Mouse (Mus musculus) frontal cortex, postnatal 14 days (tissue): ENCODE results near the gene Ror2.
"Not testable (repeated sequence)": the region's sequence is repeated elsewhere in the genome, so short reads cannot be mapped to it uniquely, and the experiment has no call there.

Experiments
- DNase-seq, 2 experiments: peaks; one replicate each; pipeline ENCODE4 v3.0.0; 2022; ENCODE audit warnings: low spot score in 2 of 2

Gene Ror2

GRCm38 (mm10) chr13:53285756-53286361, at the start of gene Ror2:
Gene Ror2, minus strand, starts transcription at chr13:53286124.
- no peak for DNase-seq

- no peak for DNase-seq
Measured at GRCm38 (mm10) chr13:53333769-53334168, 47.8 kb upstream of the Ror2 start.

GRCm38 (mm10) chr13:53330246-53330645, 44.3 kb upstream of the Ror2 start:
- no peak for DNase-seq

GRCm38 (mm10) chr13:53325531-53325930, 39.6 kb upstream of the Ror2 start:
- no peak for DNase-seq

DNA sequence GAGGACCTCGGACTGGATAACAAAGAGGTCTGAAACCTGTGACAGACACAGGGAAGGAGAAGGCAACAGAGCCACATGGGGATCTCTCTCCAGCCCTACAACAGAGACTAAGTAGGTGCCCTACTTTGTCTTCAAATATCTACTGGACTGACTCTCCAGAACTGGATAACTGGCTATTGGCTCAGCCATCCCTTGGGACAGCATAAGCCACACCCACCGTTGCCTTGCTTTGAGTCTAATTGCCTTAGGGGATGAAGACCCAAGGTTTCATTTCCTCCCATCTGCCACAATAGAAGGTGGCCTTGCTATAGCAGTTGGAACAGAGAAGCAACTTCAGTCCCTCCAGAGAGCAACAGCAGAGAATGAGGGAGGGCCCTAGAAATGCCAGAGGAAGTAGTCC, 37.7 kb upstream of the Ror2 start:
- no peak for DNase-seq

- DNase-seq, result no peak
Measured at GRCm38 (mm10) chr13:53320899-53321298, 35.0 kb upstream of the Ror2 start.

GRCm38 (mm10) chr13:53316515-53317295, 30.8 kb upstream of the Ror2 start:
- no peak for DNase-seq

GRCm38 (mm10) chr13:53315757-53316156, 29.8 kb upstream of the Ror2 start:
- not testable (repeated sequence) for DNase-seq

- DNase-seq, result no peak
Measured at GRCm38 (mm10) chr13:53310442-53310841, 24.5 kb upstream of the Ror2 start.

DNA sequence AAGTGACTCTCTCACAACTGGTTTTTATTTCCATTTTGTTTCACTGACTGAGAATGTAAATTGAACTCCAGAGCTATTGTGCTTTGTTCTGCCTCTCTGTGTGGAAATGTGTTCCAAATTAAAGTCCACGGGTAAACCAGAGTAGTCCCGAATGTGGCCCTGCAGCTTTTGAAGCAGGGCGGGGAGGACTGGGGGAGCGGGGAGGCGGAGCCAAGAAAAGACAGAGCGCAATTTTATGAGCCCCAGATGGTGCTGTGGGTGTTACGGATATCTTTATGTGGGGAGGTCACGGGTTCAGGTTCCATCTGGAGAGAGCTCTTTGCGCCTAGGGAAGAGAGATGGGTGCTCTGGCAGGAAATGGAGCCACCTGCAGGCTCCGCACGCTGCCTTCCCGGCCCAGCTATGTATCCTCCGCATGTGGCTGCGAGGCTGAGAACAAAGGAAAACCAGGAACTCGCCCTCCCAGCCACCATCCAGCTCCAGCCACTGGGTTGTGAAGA, 23.8 kb upstream of the Ror2 start:
- DNase-seq, result peak; percentile 16 to 22

DNA sequence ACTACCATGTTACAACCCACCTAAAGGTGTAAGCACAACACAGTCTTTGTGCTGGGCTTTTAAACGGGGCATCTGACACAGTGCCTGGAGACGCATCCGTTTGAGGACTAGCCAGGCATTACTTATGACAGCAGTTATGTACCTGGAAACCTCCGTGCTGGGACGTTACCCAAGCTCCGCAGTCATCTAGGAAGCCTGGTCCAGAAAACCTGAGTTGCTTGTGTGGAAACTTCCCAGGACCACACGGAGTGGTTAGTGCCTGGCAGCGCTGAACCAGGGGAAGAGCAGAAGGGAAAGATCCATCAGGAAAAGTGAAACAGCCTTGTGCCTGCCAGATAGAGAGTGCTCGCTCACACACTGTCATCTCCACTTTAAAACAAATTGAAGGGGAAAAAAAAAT, 23.2 kb upstream of the Ror2 start:
- no peak for DNase-seq

- no peak for DNase-seq
Measured at GRCm38 (mm10) chr13:53306836-53307235, 20.9 kb upstream of the Ror2 start.

- no peak for DNase-seq
Measured at GRCm38 (mm10) chr13:53305256-53305655, 19.3 kb upstream of the Ror2 start.

GRCm38 (mm10) chr13:53302688-53303087, 16.8 kb upstream of the Ror2 start:
- DNase-seq, result no peak

- no peak for DNase-seq
Measured at GRCm38 (mm10) chr13:53293065-53293464, 7.1 kb upstream of the Ror2 start.

GRCm38 (mm10) chr13:53292244-53292643, 6.3 kb upstream of the Ror2 start:
- no peak for DNase-seq

- DNase-seq, result no peak
Measured at GRCm38 (mm10) chr13:53285261-53285755, 616 bp downstream of the Ror2 start.

DNA sequence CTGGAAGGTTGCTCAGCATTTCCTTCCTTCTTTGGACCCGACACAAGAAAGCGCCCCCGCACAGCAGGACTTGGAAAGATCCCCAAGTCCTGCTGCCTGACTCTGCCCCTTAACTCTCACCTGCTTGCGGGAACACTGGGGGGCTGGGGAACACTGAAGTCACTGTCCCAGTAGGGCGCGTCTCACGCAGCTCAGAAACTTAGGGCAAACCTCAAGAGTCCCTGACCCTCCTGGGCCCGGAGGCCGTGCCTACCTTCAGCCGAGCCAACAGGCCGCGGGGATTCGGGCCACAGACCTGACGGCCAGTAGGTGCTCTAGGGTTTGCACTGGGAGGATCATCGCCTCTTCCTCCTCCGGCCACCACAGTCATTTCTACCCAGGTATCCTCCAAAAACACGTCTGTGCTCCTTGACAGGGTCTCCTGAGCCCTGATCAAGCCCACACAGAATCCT, 1.2 kb downstream of the Ror2 start:
- DNase-seq, result no peak

DNA sequence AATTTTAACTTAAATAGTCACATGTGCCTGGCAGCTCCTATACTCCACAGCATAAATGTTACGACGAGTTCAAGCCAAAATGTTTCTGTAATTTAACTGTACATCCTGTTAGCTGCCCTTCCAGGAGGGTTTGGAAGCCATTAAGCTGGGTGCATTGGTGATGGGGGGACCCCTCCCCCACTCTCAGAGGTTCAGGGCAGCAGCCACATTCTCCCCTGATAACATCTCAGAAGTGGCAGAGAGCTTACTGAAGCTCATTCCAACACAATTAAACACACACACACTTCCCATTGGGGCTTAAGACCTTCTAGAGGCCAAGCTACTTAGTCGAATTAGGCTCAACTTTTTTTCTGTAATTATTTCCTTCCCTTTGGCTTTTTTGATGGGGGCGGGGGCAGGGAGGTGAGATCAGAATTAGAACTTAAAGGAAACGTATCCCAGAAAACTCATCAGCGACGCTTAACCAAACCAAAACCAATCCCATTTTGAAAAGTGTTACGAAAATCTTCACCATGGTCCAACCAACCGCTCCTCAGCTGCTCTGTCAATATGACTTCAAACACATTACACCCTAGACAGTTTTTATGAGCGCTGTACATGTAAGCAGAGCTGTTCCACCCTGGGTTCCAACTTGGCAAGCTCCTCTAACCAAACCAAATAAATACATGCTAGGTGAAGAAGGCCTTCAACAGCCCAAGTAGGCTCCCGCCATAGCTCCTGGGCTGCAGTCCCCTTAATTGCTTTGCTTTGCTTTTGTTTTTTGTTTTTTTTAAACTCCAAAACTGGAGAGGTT, 4.1 kb downstream of the Ror2 start:
- no peak for DNase-seq

DNA sequence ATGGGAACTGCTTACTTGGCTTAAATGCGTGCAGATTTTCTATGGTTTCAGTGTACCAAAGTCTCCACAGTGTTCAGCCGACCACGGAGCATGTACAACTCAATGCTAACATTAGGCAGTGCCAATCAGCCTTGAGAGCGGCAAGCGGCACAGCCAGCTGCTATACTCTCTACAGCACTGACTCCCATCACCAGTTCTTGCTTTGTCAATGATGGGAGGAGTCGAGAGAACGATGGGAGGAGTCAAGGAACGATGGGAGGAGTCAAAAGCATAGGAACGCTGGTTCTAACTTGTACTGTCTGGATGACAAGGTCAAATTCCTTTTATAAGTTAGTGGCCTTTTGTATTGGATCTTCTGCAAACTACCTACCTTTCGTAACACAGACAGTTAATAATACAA, 7.0 kb downstream of the Ror2 start:
- DNase-seq, result no peak

- no peak for DNase-seq
Measured at GRCm38 (mm10) chr13:53276381-53276780, 9.5 kb downstream of the Ror2 start.

DNA sequence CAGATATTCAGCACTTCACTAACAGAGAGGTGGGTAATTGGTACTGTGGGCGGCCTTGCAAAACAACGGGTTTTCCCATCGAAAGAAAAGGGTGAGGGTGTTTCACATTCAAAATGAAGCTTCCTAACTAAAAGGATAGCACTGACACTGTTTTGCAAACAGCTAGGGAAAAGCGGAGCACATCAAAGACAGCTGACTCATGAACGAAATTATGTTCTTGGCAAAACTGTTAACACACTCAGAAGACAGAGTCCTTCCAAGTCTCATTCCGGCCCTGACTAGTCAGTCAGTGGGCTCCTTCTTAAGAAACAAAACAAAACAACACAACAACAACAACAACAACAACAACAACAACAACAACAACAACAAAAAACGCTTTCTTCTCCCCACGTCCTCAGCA, 10.1 kb downstream of the Ror2 start:
- DNase-seq, result no peak
